In the genomic region with DNA sequence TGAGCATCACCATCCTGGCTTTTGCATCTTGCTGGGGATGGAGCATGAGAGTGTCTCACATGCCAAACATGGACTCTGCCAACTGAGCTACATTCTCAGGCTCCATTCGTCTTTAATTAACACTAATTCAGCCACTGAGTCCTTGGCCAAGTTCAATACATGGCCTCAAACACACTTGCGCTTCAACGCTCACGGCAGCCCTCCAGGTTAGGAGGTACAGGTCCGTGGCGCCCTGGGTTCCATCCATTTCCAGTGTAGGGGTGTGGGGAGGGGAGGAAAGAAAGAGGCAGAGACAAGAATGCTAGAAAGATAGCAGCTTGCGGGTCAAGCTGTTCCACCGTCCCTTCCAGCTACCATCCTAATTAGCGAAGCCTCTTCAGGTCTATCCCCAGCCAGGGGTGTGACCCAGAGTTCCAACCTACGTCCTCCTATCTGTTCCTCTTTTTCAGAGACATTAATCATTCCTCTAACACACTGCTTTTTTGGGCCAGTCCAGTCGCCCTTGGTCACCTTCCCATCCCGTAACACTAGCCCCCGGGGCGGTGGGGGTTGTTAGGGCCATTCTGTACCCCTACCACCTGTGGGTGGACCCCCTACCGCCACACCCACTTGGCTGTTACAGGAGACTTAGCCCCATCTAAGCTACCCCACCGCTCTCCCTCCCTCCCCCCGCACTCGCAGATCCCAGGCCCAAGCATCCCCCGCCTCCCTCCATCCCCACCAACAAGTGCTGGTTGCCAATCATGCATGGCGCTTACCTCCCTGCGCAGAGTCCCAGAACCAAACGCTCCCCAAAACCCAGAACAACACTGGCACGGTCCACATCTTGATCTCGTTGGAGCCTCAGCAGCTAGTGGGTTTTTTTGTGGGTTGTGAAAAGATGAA, we compare ENCODE assay signal across 9 mouse cellular contexts. TPM values are rescaled to one million over a fixed set of nuclear protein-coding genes. Genes with fewer than 3 reads are reported as not detected.
DNase-seq lines count a peak whose midpoint lies in the region; ATAC-seq and TF ChIP-seq lines count a peak whose summit lies in the region.
"Had no signal": no experiment of that assay in that cellular context is flagged by ENCODE, and none has a peak within 500 bp of the region (broad histone marks: within the 10 kb centered on the region; RNA-seq: fewer than 3 reads in every experiment).

No protein-coding gene starts in this region.

- 8% methylated on average over 24 of the region's 24 CpGs for WGBS in liver, adult 2 months
- WGBS in embryonic facial prominence, embryonic 14.5 days, result 7% methylated on average over 24 of the region's 24 CpGs
- 3% methylated on average over 24 of the region's 24 CpGs for WGBS in hindbrain, embryonic 13.5 days

- H3K36me3 ChIP-seq in liver, adult 2 months (ENCODE audit: control insufficient read depth, insufficient read depth, low read length), result no peaks in the 10 kb centered on the region
- H3K36me3 ChIP-seq in embryonic facial prominence, embryonic 14.5 days (ENCODE audit: control insufficient read depth, insufficient read depth, low read length), result no peaks in the 10 kb centered on the region
- no peaks in the 10 kb centered on the region; the same call in 1 of the 2 replicates for H3K36me3 ChIP-seq in hindbrain, embryonic 13.5 days

- H3K27ac ChIP-seq in liver, adult 2 months (replicated peaks; ENCODE audit: insufficient read depth, low read depth, low read length), result no peak overlapping the region
- H3K27ac ChIP-seq in embryonic facial prominence, embryonic 14.5 days (replicated peaks; ENCODE audit: low read depth, low read length), result peak overlapping the region; percentile 74
- H3K27ac ChIP-seq in hindbrain, embryonic 13.5 days, result peak overlapping the region; percentile 66

- intact Hi-C loops in left cerebral cortex, postnatal 14 days (cut with DNase I), result no loop called here

- peak; percentile 53 for ATAC-seq in embryonic facial prominence, embryonic 14.5 days (ENCODE audit: low read depth)
- ATAC-seq in hindbrain, embryonic 13.5 days (ENCODE audit: low FRiP score), result peak; percentile 21
- ATAC-seq in megakaryocyte progenitor cell, adult 5-6 weeks (replicated peaks; ENCODE audit: poor library complexity), result peak; percentile 65

- H3K27me3 ChIP-seq in liver, adult 2 months (ENCODE audit: control insufficient read depth, insufficient read depth, low read length), result peaks cover 9% of the 10 kb centered on the region
- H3K27me3 ChIP-seq in embryonic facial prominence, embryonic 14.5 days (replicated peaks; ENCODE audit: control insufficient read depth, insufficient read depth, low read length), result no peaks in the 10 kb centered on the region
- no peaks in the 10 kb centered on the region; the same call in 1 of the 2 replicates for H3K27me3 ChIP-seq in hindbrain, embryonic 13.5 days

- peak overlapping the region; percentile 82 for H3K4me2 ChIP-seq in embryonic facial prominence, embryonic 14.5 days (ENCODE audit: low read depth, low read length)
- peak overlapping the region; percentile 57 for H3K4me2 ChIP-seq in hindbrain, embryonic 13.5 days

- 0 out of 2 replicates have a peak overlapping the region, but pooled peaks have one; percentile 3 for H3K4me3 ChIP-seq in liver, adult 2 months (ENCODE audit: insufficient read depth, low read depth, low read length)
- peak overlapping the region; percentile 45 for H3K4me3 ChIP-seq in embryonic facial prominence, embryonic 14.5 days (ENCODE audit: low read depth, low read length)
- H3K4me3 ChIP-seq in hindbrain, embryonic 13.5 days, result peak overlapping the region; percentile 42
- H3K4me3 ChIP-seq: megakaryocyte, embryonic 14.5 days had no signal

- no peaks in the 10 kb centered on the region for H3K9me3 ChIP-seq in embryonic facial prominence, embryonic 14.5 days (ENCODE audit: control insufficient read depth, low read length)
- H3K9me3 ChIP-seq in hindbrain, embryonic 13.5 days, result no peaks in the 10 kb centered on the region

- H3K4me1 ChIP-seq in liver, adult 2 months (ENCODE audit: control insufficient read depth, insufficient read depth, low read length), result no peaks in the 10 kb centered on the region
- H3K4me1 ChIP-seq in embryonic facial prominence, embryonic 14.5 days (ENCODE audit: control insufficient read depth, insufficient read depth, low read length), result peaks cover 49% of the 10 kb centered on the region
- peaks cover 55% of the 10 kb centered on the region for H3K4me1 ChIP-seq in hindbrain, embryonic 13.5 days (replicated peaks)
- H3K4me1 ChIP-seq: megakaryocyte, embryonic 14.5 days had no signal

- no peak for TF ChIP-seq POLR2A in liver, adult 2 months (IDR thresholded peaks at IDR 0.05; ENCODE audit: extremely low read depth, insufficient read depth, low read length)

- H3K79me2 ChIP-seq in liver, adult 2 months (ENCODE audit: control insufficient read depth, insufficient read depth, low read length), result no peaks in the 10 kb centered on the region

- TF ChIP-seq CTCF in liver, adult 2 months (IDR thresholded peaks at IDR 0.05; ENCODE audit: low read depth, low read length), result no peak

- no peak overlapping the region for H3K9ac ChIP-seq in liver, adult 2 months (ENCODE audit: low read depth, low read length)
- peak overlapping the region; percentile 60 for H3K9ac ChIP-seq in embryonic facial prominence, embryonic 14.5 days (ENCODE audit: low read depth, low read length)
- peak overlapping the region; percentile 65 for H3K9ac ChIP-seq in hindbrain, embryonic 13.5 days

- no peak for DNase-seq in liver, adult 2 months (ENCODE audit: extremely low read depth, low read depth, low spot score)
- DNase-seq in liver, result no peak
- DNase-seq in embryonic facial prominence, embryonic 14.5 days (ENCODE audit: low spot score), result peak; percentile 71
- DNase-seq in thymus, postnatal 4 days, result no peak
- no peak for DNase-seq in layer of hippocampus, adult 8-10 months (ENCODE audit: low spot score in 2 of 2)
- DNase-seq in left cerebral cortex, postnatal 14 days (ENCODE audit: low spot score in 2 of 2), result no peak

RNA-seq across cellular contexts. Expression of gene Pdpn, which starts 0.7 kb away (rescaled TPM):
- 0.40 TPM in 1 of 2 replicates, not detected in the other for total RNA-seq in liver, adult 2 months (2014; rRNA removed)
- 0.17 and 0.39 TPM in 2 replicates for polyA plus RNA-seq in liver, adult 2 months (2012; rRNA removed)
- 67.1 and 70.2 TPM in 2 replicates for polyA plus RNA-seq in embryonic facial prominence, embryonic 14.5 days (2014; fragmentation: Nextera tagmentation; extraction: Ambion mirVana)
- 71.2 and 77.9 TPM in 2 replicates for polyA plus RNA-seq in hindbrain, embryonic 13.5 days (2015; fragmentation: Nextera tagmentation; extraction: Ambion mirVana)
- not detected in 2 replicates for total RNA-seq in megakaryocyte progenitor cell, adult 5-6 weeks (2015)
- total RNA-seq in megakaryocyte progenitor cell, adult 5-6 weeks (2017), result not detected in 2 replicates
- 10 to 100 TPM; 19.7 to 38.1 (median 29.9) TPM for total RNA-seq in layer of hippocampus, adult 8-10 months (2022)
- total RNA-seq in left cerebral cortex, postnatal 14 days (2021), result 10 to 100 TPM; 11.7 to 12.7 TPM

RNA-seq across cellular contexts. Expression of gene Lrrc38, which starts 50.9 kb away (rescaled TPM):
- total RNA-seq in liver, adult 2 months (2014; rRNA removed), result not detected in 2 replicates
- polyA plus RNA-seq in liver, adult 2 months (2012; rRNA removed), result not detected in 2 replicates
- polyA plus RNA-seq in embryonic facial prominence, embryonic 14.5 days (2014; fragmentation: Nextera tagmentation; extraction: Ambion mirVana), result 2.2 and 2.3 TPM in 2 replicates
- 0.22 TPM in 2 replicates for polyA plus RNA-seq in hindbrain, embryonic 13.5 days (2015; fragmentation: Nextera tagmentation; extraction: Ambion mirVana)
- not detected in 2 replicates for total RNA-seq in megakaryocyte progenitor cell, adult 5-6 weeks (2015)
- not detected in 2 replicates for total RNA-seq in megakaryocyte progenitor cell, adult 5-6 weeks (2017)
- total RNA-seq in layer of hippocampus, adult 8-10 months (2022), result 1 to 10 TPM in 2 of 4 experiments, under 1 TPM in 2; 0.78 to 1.5 (median 1.1) TPM
- total RNA-seq in left cerebral cortex, postnatal 14 days (2021), result 1 to 10 TPM; 1.5 to 1.6 TPM
